Mouse (Mus musculus) spleen, postnatal 10 days (tissue): Measurements from ENCODE around the gene Emc9.

ENCODE experiments used
- DNase-seq, 2 experiments: peaks; one replicate each; pipeline ENCODE4 v3.0.0; 2021 to 2022; ENCODE audit warnings: low spot score in 2 of 2

Gene Emc9

GRCm38 (mm10) chr14:55560202-55561073 is 24.7 kb downstream of the Emc9 start, which contains the start of gene A730061H03Rik:
TSS of gene A730061H03Rik (minus strand) at chr14:55560406.
- peak; percentile 97 to 99 for DNase-seq

DNA sequence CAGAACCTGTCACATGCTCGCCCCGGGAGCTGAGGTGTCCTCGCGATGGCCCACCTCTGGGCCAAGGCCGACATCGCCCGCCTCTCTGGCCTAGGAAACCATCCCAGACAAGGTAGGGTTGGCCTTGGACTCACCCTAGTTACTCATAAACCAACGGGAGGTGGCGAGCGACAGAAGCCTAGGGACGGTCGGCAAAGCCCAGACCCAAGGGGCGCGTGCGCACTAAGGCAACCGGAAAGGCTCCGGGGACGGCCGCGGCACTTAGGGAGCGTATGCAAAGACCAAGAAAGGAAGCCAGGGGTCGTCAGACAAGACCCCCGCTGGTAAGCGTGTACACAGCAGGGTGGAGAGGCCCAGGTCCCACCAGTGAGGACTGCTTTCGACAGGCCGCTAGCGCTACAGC is 25.3 kb downstream of the Emc9 start, which contains the start of gene Dcaf11:
Gene Dcaf11, plus strand, starts transcription at position 208 of the 403 bp plus-strand sequence.
- peak; percentile 88 to 93 for DNase-seq

DNA sequence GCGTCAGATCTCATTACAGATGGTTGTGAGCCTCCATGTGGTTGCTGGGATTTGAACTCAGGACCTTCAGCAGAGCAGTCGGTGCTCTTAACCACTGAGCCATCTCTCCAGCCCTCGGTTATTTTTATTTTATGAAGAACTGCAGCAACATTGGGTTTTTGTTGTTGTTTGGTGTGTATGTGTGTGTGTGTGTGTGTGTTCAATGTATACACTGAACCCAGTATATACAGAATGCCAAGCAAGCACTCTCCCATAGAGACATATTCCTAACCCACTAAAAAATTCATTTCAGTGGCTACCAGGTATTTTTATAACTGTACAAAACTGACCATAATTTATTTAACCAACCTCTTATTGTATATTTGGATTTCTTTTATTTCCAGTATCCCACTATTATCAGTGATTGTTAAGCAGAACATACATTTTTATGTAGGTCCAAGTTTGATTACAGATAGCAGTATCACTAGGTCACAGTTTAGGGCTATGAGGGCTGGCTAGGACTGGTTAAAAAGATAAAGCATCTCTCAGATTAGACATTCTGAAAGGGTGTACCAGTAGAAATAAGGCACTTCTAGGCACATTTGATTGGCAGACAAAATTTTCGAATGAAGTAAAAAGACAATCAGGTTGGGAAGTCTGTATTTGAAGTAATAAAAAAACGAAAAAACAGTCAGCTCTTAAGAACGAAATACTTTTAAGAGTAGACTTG is 26.2 kb downstream of the Emc9 start:
- DNase-seq: no peak

DNA sequence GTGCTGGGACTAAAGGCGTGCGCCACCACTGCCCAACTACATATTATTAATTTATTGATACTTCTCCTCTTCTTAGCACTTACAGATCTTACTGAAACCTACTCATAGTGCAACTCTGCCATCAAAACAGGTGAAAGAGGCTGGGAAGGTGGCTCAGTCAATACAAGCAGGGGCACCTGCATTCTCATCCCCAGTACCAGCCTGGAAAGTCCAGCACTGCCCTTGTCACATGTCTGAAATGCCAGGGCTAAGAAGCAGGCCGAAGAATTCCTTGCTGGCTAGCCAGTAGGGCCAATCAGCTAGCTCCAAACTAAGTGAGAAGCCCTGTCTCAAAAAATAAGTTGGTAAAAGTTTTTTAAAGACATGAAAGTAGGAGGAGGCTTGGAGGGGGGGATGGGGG is 27.5 kb downstream of the Emc9 start:
- DNase-seq: no peak

DNA sequence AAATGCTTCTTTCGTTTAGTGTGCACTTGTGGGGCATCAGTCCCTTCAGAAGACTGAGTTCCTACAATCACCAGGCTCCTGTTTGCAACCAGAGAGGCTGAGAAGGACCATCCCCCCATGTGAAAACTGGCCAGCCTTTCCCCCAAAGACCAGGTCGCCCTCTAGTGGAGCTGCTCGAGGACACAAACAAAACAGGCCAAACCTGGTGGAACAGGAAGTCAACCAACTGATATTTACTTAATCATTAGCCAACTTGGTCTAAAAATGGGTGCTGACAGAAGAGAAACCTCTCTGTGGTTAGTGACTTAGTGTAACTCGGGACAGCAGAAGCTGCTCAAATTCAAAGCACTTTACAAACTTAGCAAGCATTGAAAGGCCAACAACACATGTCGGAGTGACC is 28.1 kb downstream of the Emc9 start:
- peak; percentile 65 to 90 for DNase-seq

GRCm38 (mm10) chr14:55555788-55556187 is 29.3 kb downstream of the Emc9 start:
- DNase-seq: no peak

GRCm38 (mm10) chr14:55554635-55555034 is 30.5 kb downstream of the Emc9 start:
- no peak for DNase-seq

DNA sequence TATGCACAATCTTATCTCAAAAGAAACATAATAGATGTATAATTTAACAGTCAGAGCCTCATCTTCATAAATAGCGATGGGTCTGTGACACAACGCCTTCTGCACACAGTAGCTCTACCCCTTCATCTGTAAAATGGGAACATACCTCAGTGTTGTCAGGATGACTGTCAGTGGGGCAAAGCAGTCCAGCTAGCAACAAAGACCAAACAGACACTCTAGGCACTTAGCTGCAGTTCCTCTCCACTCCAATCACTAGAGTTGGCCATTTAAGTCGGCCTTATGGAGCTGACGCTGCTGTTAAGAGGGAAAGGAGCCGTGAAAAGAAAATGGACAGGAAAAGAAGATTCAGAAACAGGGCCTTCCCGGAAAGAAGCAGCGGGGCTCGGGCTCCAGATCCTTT is 33.3 kb downstream of the Emc9 start:
- DNase-seq: no peak

DNA sequence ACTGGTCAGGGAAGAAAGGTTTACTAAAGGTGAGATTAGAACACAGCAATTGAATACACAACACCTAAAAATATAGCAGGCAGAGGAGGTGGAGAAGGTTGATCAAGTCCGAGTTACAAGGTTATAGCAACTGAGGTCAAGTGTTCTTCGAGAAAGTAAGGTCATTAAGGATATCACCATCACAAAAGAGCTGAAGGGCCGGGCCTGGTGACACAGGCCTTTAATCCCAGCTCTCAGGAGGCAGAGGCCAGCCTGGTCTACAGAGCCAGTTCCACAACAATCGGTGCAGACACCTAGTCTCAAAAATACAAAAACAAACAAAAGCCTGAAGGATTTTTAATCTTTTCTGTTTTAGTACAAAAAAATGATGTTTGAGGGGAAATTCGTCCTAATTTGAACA is 33.8 kb downstream of the Emc9 start:
- no peak for DNase-seq

DNA sequence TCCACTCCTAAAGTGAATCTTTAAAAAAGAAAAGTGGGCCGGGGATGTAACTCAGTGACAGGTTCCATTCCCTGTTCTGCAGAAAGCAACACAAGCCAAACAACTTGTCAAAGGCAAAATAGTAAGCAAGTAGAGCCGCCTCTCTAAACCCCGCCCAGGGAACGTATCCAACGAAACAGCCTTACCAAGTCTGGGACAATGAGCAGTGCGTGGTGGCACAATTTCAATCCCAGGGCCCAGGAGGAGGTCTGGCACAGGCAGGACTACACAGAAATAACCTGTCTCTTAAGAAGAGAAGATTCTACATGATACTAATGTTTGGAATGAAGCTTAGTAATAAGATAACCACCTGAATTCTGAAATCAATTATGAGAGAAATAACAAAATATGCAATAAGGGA is 34.9 kb downstream of the Emc9 start:
- DNase-seq: no peak

GRCm38 (mm10) chr14:55544334-55544733 is 40.8 kb downstream of the Emc9 start:
- DNase-seq: no peak

DNA sequence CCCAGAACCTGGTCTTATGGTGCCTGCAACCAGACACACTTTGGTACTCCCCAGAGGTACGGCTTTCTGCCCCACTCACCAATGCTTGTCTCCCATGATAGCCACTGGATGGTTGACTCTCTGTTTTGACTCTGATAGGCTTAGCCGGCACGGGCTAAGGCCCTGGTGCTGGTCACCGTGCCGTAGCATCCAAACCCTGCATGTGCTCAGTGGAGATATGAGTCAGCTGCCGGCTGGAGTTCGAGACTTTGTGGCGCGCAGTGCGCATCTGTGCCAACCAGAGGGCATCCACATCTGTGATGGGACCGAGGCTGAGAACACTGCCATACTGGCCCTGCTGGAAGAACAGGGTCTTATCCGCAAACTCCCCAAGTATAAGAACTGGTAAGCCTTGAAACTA is 42.8 kb downstream of the Emc9 start:
- DNase-seq: peak; percentile 54 to 81

DNA sequence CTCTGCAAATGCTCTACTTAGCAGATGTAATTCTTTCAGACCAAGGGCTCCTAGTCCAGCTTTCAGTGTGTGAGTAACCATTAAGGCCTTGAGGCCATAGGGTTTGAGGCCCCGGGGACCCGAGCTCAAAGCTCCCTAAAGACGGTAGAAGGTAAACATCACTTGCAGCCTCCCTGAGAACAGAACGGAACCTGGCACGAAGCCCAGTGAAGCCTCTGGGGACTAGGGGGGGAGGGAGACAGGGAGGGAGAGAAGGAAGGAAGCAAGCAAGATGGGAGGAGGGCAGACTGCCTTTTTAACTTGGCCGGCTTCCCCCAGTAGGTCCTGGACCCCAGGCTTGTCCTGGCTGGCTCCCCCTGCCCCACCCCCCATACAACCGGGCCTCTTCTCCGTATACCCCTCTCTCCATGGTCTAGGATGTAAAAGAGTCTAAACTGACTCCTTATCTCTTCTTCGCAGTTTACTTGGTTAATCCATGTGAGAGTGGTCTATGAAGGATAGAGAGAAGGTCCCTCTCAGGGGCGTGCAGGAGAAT is 44.2 kb downstream of the Emc9 start:
- DNase-seq: peak; percentile 83 to 91

- DNase-seq: peak; percentile 87 to 93
These were observed 44.9 kb downstream of the Emc9 start, which contains the start of gene Pck2 for GRCm38 (mm10) chr14:55540067-55540786. TSS of gene Pck2 (plus strand) at chr14:55540266.

GRCm38 (mm10) chr14:55536116-55536745 is 48.9 kb downstream of the Emc9 start:
- peak; percentile 50 to 75 for DNase-seq
